Mouse (Mus musculus): ENCODE data around the gene Galm.

DNA sequence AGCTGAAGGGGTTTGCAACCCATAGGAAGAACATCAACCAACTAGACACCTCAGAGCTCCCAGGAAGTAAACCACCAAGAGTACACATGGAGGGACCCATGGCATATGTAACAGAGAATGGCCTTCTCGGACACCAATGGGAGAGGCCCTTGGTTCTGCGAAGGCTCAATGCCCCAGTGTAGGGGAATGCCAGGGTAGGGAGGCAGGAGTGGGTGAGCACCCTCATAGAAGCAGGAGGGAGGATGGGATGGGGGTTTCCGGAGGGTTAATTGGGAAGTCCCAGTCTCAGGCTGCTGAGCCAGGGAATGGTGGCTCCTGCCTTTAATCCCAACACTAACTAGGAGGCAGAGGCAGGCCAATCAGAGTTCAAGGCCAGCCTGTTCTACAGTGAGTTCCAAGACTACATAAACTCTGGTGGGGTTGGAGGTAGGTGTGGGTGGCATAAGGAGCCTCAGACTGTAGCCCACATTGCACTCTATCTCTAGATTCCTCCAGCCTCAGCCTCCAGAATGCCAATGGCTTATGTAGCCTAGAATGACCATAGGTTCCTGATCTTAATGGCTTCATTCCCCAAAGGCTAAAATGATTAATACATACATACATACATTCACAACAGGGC is 72.0 kb downstream of the Galm start:
- TF ChIP-seq POLR2AphosphoS2 (IDR thresholded peaks at IDR 0.05; ENCODE audit: insufficient read length, low read depth) (no peak), MAX (IDR thresholded peaks at IDR 0.05; ENCODE audit: low read depth) (no peak)
